Mouse (Mus musculus) common myeloid progenitor, adult 5-6 weeks (primary cell): ENCODE results near the gene Abcg3. TPM values are rescaled to one million over a fixed set of nuclear protein-coding genes. Genes with fewer than 3 reads are reported as not detected.
"Not testable (repeated sequence)": the region's sequence is repeated elsewhere in the genome, so short reads cannot be mapped to it uniquely, and the experiment has no call there.

Source experiments
- ATAC-seq: replicated peaks from 2 replicates; pipeline ENCODE4 v1.8.0; 2016; ENCODE audit warnings: low read depth, mild to moderate bottlenecking, moderate TSS enrichment, inconsistent platforms; ENCODE audit not compliant: poor library complexity, severe bottlenecking
- total RNA-seq: library from RNA; stranded (forward); fragments of 200-1000, 187-1606 nt; gene quantifications from 2 replicates; pipeline ENCODE4 v1.2.3, GENCODE M21; 2017

Gene Abcg3
- total RNA-seq, result 0.32 TPM in 1 of 2 replicates, not detected in the other

DNA sequence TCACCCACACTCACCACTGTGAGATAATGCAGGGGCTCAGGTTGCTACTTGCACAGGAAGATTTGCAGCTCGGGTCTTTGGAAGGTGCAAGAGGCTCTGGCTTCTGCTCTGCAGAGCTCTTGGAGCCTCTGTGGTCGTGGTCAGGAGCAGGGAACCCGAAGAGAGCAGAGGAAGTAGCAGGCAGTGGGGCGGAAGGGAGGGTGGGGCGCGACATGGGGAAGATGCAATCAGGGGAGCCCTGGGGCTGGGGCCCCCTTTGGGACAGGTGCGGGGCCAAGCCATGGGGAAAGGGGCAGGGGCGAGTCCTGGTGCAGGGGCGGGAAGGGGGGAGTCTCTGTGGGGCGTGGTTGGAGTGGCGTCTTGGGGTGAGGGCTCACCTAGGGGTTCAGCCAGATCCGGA lies at the start of gene Abcg3:
TSS of gene Abcg3 (minus strand) at position 184 of the 400 bp plus-strand sequence.
- ATAC-seq, result peak; percentile 80

DNA sequence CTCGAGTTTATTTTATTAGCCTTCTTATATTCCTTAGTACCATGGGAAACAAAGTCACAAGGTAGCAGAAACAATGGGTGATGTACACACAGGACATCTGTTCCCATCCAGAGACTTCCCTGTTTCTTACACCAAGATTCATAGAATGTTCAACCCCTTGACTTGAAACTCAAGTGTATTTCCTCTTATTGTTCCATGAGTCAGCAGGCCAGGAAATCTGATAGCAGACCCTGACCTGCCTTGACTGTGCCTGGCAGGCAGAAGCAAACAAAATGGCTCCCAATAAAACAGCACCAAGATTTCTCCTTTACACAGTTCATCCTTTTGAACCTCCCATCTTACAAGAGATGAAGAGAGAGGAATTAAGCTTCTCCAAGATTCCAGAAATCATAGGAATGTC lies 30.0 kb upstream of the Abcg3 start:
- peak; percentile 52; the same call in 1 of the 2 replicates for ATAC-seq

DNA sequence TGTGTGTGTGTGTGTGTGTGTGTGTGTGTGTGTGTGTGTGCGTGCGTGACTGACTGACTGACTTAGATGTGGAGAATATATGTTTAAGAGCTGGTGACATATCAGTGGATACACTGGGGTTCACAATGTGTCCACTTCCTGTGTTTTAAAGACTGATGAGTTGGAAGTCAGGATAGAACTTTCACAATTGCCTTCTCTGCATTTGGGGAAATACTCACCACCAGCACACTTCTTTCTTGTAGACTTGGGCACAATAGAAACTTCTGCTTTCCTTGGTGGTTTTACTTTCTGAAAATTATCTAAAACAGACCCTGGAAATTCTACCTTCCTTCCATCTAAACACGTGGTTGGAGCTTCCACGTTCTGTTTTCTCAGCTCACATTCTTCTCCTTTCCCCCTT lies 29.1 kb upstream of the Abcg3 start:
- peak; percentile 66; the same call in 1 of the 2 replicates for ATAC-seq

DNA sequence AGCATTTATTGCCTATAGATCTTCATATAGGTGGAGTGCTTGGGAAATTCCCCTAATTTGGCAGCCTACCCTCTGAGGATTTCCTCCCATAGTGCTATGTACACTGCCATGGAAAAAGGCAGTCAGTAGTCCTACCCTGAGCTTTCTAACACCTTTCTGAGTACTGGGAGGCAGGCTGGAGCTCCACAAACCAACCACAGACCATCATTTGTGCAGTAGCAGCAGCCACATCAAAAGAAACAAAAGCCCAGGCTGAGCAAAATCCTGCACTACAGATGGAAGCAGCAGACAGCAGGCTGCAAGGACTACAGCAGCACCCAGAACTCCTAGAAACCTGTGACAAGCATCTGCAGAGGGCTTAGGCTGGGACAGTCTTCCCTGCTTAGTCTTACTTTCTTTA lies 27.9 kb upstream of the Abcg3 start:
- no peak for ATAC-seq

- ATAC-seq, result no peak
Measured at GRCm38 (mm10) chr5:104989411-104989810, 6.9 kb upstream of the Abcg3 start.

DNA sequence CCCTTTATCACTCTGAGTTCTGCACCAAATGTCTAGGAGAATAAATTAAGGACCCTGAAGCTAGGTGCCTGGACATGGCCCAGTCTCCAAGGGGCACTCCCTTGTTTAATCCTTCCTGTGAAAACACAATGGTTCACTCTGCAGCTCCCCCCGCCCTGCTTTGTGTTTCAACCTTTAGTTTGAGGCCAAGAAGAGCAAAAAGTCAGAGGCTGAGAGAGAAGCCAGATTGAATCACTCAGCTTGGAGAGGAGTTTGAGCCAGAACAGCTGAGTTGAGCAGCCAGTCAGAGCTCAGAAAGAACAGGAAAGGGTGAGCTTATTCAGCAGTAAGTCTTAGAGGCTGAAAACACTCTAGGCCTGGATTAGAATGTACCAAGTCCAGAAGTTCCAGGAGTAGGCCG lies 5.5 kb upstream of the Abcg3 start:
- ATAC-seq, result no peak

GRCm38 (mm10) chr5:104986706-104987105 lies 4.2 kb upstream of the Abcg3 start:
- ATAC-seq, result peak; percentile 70

GRCm38 (mm10) chr5:104979040-104979513 lies 3.4 kb downstream of the Abcg3 start:
- peak; percentile 88 for ATAC-seq

GRCm38 (mm10) chr5:104958141-104958793 lies 24.3 kb downstream of the Abcg3 start:
- peak; percentile 96 for ATAC-seq

GRCm38 (mm10) chr5:104955208-104955607 lies 27.3 kb downstream of the Abcg3 start:
- ATAC-seq, result no peak

- ATAC-seq, result no peak
Measured at GRCm38 (mm10) chr5:104946951-104947350, 35.6 kb downstream of the Abcg3 start.

GRCm38 (mm10) chr5:104934148-104934547 lies 48.4 kb downstream of the Abcg3 start:
- ATAC-seq, result no peak

DNA sequence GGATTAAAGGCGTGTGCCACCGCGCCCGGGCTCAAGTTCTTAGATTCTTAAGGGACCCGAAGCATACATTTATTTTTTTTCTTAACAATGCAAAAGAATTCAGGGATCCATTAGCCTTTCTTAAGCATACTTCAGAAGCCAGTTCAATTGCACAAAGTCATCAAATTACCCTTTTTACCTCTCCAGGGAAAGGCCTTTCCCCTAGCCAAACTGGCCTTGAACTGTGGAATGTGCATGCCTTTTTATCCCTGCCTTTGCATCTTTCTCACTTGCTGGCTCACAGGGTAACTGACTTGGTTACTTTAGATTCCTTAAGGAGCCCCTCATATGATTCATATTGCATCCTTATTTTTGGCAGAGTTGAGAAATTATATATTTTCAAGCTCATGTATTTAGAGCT lies 76.0 kb downstream of the Abcg3 start:
- ATAC-seq, result not testable (repeated sequence)

Other genes with a start within 250 kb of the Abcg3 start
- 9.1 and 13.2 TPM in 2 replicates for gene Zfp951, start 122.6 kb downstream of the Abcg3 start, total RNA-seq
- 0.39 and 0.41 TPM in 2 replicates for gene Gbp9, start 156.8 kb upstream of the Abcg3 start, total RNA-seq
- gene Gbp8, start 156.8 kb upstream of the Abcg3 start, total RNA-seq, result 0.91 TPM in 1 of 2 replicates, not detected in the other
- not detected in 2 replicates for gene Gbp4, start 156.9 kb upstream of the Abcg3 start, total RNA-seq